Mouse (Mus musculus): ENCODE data around the gene Gm10778. TPM values are rescaled to one million over a fixed set of nuclear protein-coding genes. Genes with fewer than 3 reads are reported as not detected.

Gm10778 gene
- polyA plus RNA-seq, 2 experiments = 0.67 to 0.97 TPM

- Histone ChIP-seq H3K4me3 (ENCODE audit: insufficient read depth in 1 of 2, low read depth in 2 of 2, low read length in 2 of 2) (peak overlapping the region; percentile 59 to 77), H3K9ac (replicated peaks) (peak overlapping the region; percentile 70), H3K9me3 (ENCODE audit: control insufficient read depth, low read length) (no peaks in the 10 kb centered on the region), H3K4me2 (ENCODE audit: low read depth) (peak overlapping the region; percentile 66), H3K4me1 (replicated peaks; ENCODE audit: control insufficient read depth in 2 of 2, insufficient read depth in 2 of 2, low read length in 1 of 2) (peaks cover 18 to 39% of the 10 kb centered on the region in 2 experiments), H3K36me3 (replicated peaks; ENCODE audit: control insufficient read depth, insufficient read depth, low read depth) (no peaks in the 10 kb centered on the region), H3K27me3 (ENCODE audit: control insufficient read depth, insufficient read depth, low read length) (no peaks in the 10 kb centered on the region), H3K27ac (peak overlapping the region; percentile 94)
- TF ChIP-seq EP300 (IDR thresholded peaks at IDR 0.05; ENCODE audit: low read depth) (no peak), CTCF (IDR thresholded peaks at IDR 0.05; ENCODE audit: low read depth) (no peak)
- WGBS (ENCODE audit: insufficient replicate concordance) = 1% methylated on average over 14 of the region's 14 CpGs
- no peak for DNase-seq (ENCODE audit: low read depth in 3 of 3, low spot score in 3 of 3)
- ATAC-seq (ENCODE audit: insufficient read depth) = peak; percentile 11; the same call in 1 of the 2 replicates
Measured at GRCm38 (mm10) chr10:81605666-81605973, 43.2 kb upstream of the Gm10778 start.

- peak within 1 kb of the TSS; percentile 66 for H3K4me2 ChIP-seq (ENCODE audit: low read depth)
- ATAC-seq (ENCODE audit: insufficient read depth) = peak; percentile 88
Measured at GRCm38 (mm10) chr10:81605974-81606751, 42.7 kb upstream of the Gm10778 start, which contains the start of gene BC025920. TSS of gene BC025920 (plus strand) at chr10:81606270.

GRCm38 (mm10) chr10:81608308-81608707 is 40.6 kb upstream of the Gm10778 start:
- no peak for ATAC-seq (ENCODE audit: insufficient read depth)
- H3K27ac ChIP-seq = no peak overlapping the region
- peak; percentile 38 for TF ChIP-seq CTCF (IDR thresholded peaks at IDR 0.05; ENCODE audit: low read depth)
- TF ChIP-seq EP300 (IDR thresholded peaks at IDR 0.05; ENCODE audit: low read depth) = no peak
- no peak overlapping the region for H3K4me2 ChIP-seq (ENCODE audit: low read depth)
- H3K9me3 ChIP-seq (ENCODE audit: control insufficient read depth, low read length) = no peaks in the 10 kb centered on the region
- H3K4me3 ChIP-seq (ENCODE audit: insufficient read depth in 1 of 2, low read depth in 2 of 2, low read length in 2 of 2) = no peak overlapping the region
- H3K27me3 ChIP-seq (ENCODE audit: control insufficient read depth, insufficient read depth, low read length) = no peaks in the 10 kb centered on the region
- DNase-seq (ENCODE audit: low read depth in 3 of 3, low spot score in 3 of 3) = no peak
- peaks cover 10 to 20% of the 10 kb centered on the region in 2 experiments for H3K4me1 ChIP-seq (replicated peaks; ENCODE audit: control insufficient read depth in 2 of 2, insufficient read depth in 2 of 2, low read length in 1 of 2)
- H3K36me3 ChIP-seq (replicated peaks; ENCODE audit: control insufficient read depth, insufficient read depth, low read depth) = no peaks in the 10 kb centered on the region
- H3K9ac ChIP-seq (replicated peaks) = no peak overlapping the region
- WGBS (ENCODE audit: insufficient replicate concordance) = 81% methylated on average over 1 of the region's 1 CpGs

More at GRCm38 (mm10) chr10:81605974-81606751, 42.7 kb upstream of the Gm10778 start, which contains the start of gene BC025920:
- Histone ChIP-seq H3K4me3 (ENCODE audit: insufficient read depth in 1 of 2, low read depth in 2 of 2, low read length in 2 of 2) (peak within 1 kb of the TSS; percentile 59 to 99), H3K36me3 (replicated peaks; ENCODE audit: control insufficient read depth, insufficient read depth, low read depth) (no peaks in the 10 kb centered on the region), H3K9me3 (ENCODE audit: control insufficient read depth, low read length) (no peaks in the 10 kb centered on the region), H3K27me3 (ENCODE audit: control insufficient read depth, insufficient read depth, low read length) (no peaks in the 10 kb centered on the region), H3K9ac (replicated peaks) (peak within 1 kb of the TSS; percentile 70), H3K4me1 (replicated peaks; ENCODE audit: control insufficient read depth in 2 of 2, insufficient read depth in 2 of 2, low read length in 1 of 2) (peaks cover 15 to 36% of the 10 kb centered on the region in 2 experiments), H3K27ac (peak within 1 kb of the TSS; percentile 94)
- TF ChIP-seq CTCF (IDR thresholded peaks at IDR 0.05; ENCODE audit: low read depth) = no peak
- no peak for TF ChIP-seq EP300 (IDR thresholded peaks at IDR 0.05; ENCODE audit: low read depth)
- 2% methylated on average over 39 of the region's 39 CpGs for WGBS (ENCODE audit: insufficient replicate concordance)
- peak; percentile 97 to 99 (median 98) for DNase-seq (ENCODE audit: low read depth in 3 of 3, low spot score in 3 of 3)

- 61% methylated on average over 3 of the region's 3 CpGs for WGBS (ENCODE audit: insufficient replicate concordance)
- Histone ChIP-seq H3K4me1 (replicated peaks; ENCODE audit: control insufficient read depth in 2 of 2, insufficient read depth in 2 of 2, low read length in 1 of 2) (no peaks in the 10 kb centered on the region), H3K9ac (replicated peaks) (no peak overlapping the region), H3K36me3 (replicated peaks; ENCODE audit: control insufficient read depth, insufficient read depth, low read depth) (no peaks in the 10 kb centered on the region), H3K27me3 (ENCODE audit: control insufficient read depth, insufficient read depth, low read length) (no peaks in the 10 kb centered on the region), H3K9me3 (ENCODE audit: control insufficient read depth, low read length) (no peaks in the 10 kb centered on the region), H3K4me2 (ENCODE audit: low read depth) (no peak overlapping the region), H3K27ac (no peak overlapping the region), H3K4me3 (ENCODE audit: insufficient read depth in 1 of 2, low read depth in 2 of 2, low read length in 2 of 2) (no peak overlapping the region)
- TF ChIP-seq EP300 (IDR thresholded peaks at IDR 0.05; ENCODE audit: low read depth) (no peak), CTCF (IDR thresholded peaks at IDR 0.05; ENCODE audit: low read depth) (no peak)
- ATAC-seq (ENCODE audit: insufficient read depth) = no peak
- no peak for DNase-seq (ENCODE audit: low read depth in 3 of 3, low spot score in 3 of 3)
Measured at GRCm38 (mm10) chr10:81612779-81613178, 36.1 kb upstream of the Gm10778 start.

GRCm38 (mm10) chr10:81615486-81615885 is 33.4 kb upstream of the Gm10778 start:
- Histone ChIP-seq H3K4me1 (replicated peaks; ENCODE audit: control insufficient read depth in 2 of 2, insufficient read depth in 2 of 2, low read length in 1 of 2) (no peaks in the 10 kb centered on the region), H3K36me3 (replicated peaks; ENCODE audit: control insufficient read depth, insufficient read depth, low read depth) (no peaks in the 10 kb centered on the region), H3K9me3 (ENCODE audit: control insufficient read depth, low read length) (no peaks in the 10 kb centered on the region), H3K4me2 (ENCODE audit: low read depth) (no peak overlapping the region), H3K4me3 (ENCODE audit: insufficient read depth in 1 of 2, low read depth in 2 of 2, low read length in 2 of 2) (no peak overlapping the region), H3K27me3 (ENCODE audit: control insufficient read depth, insufficient read depth, low read length) (no peaks in the 10 kb centered on the region), H3K27ac (no peak overlapping the region), H3K9ac (replicated peaks) (no peak overlapping the region)
- 73% methylated on average over 6 of the region's 6 CpGs for WGBS (ENCODE audit: insufficient replicate concordance)
- TF ChIP-seq EP300 (IDR thresholded peaks at IDR 0.05; ENCODE audit: low read depth) (no peak), CTCF (IDR thresholded peaks at IDR 0.05; ENCODE audit: low read depth) (no peak)
- ATAC-seq (ENCODE audit: insufficient read depth) = no peak
- DNase-seq (ENCODE audit: low read depth in 3 of 3, low spot score in 3 of 3) = no peak
